Mouse (Mus musculus): ENCODE results near the gene Rhox10. TPM values are rescaled to one million over a fixed set of nuclear protein-coding genes. Genes with fewer than 3 reads are reported as not detected.
"Not testable (repeated sequence)": the region's sequence is repeated elsewhere in the genome, so short reads cannot be mapped to it uniquely, and the experiment has no call there.

Rhox10 gene
- not detected for total RNA-seq (2021)
- long read RNA-seq, result 0 reads

GRCm38 (mm10) chrX:38066175-38066574, at the start of gene Rhox10:
Gene Rhox10, plus strand, starts transcription at chrX:38066475.
- no peak for DNase-seq (ENCODE audit: low spot score in 2 of 2)

- DNase-seq (ENCODE audit: low spot score in 2 of 2), result not testable (repeated sequence)
Measured at GRCm38 (mm10) chrX:38018597-38018996, 47.7 kb upstream of the Rhox10 start, which contains the start of gene Btg1-ps1. Gene Btg1-ps1, minus strand, starts transcription at chrX:38018815.

GRCm38 (mm10) chrX:38033841-38034240, 32.4 kb upstream of the Rhox10 start:
- DNase-seq (ENCODE audit: low spot score in 2 of 2), result no peak

- DNase-seq (ENCODE audit: low spot score in 2 of 2), result no peak
Measured at GRCm38 (mm10) chrX:38039666-38040065, 26.6 kb upstream of the Rhox10 start.

GRCm38 (mm10) chrX:38043014-38043413, 23.3 kb upstream of the Rhox10 start, which contains the start of gene Btg1-ps2:
Gene Btg1-ps2, minus strand, starts transcription at chrX:38043114.
- not testable (repeated sequence) for DNase-seq (ENCODE audit: low spot score in 2 of 2)

- no peak for DNase-seq (ENCODE audit: low spot score in 2 of 2)
Measured at GRCm38 (mm10) chrX:38061544-38061943, 4.7 kb upstream of the Rhox10 start.

- DNase-seq (ENCODE audit: low spot score in 2 of 2), result peak; percentile 40 to 60
Measured at GRCm38 (mm10) chrX:38084226-38084625, 18.0 kb downstream of the Rhox10 start.

- no peak for DNase-seq (ENCODE audit: low spot score in 2 of 2)
Measured at GRCm38 (mm10) chrX:38085041-38085440, 18.8 kb downstream of the Rhox10 start, which contains the start of gene Rhox11. Gene Rhox11, minus strand, starts transcription at chrX:38085141.

GRCm38 (mm10) chrX:38110807-38111206, 44.5 kb downstream of the Rhox10 start, which contains the start of gene Rhox12:
Gene Rhox12, minus strand, starts transcription at chrX:38110907.
- no peak for DNase-seq (ENCODE audit: low spot score in 2 of 2)

GRCm38 (mm10) chrX:38120982-38121381, 54.7 kb downstream of the Rhox10 start, which contains the start of gene Rhox13:
Gene Rhox13, plus strand, starts transcription at chrX:38121219.
- no peak for DNase-seq (ENCODE audit: low spot score in 2 of 2)

Other genes with a start within 250 kb of the Rhox10 start
- not detected for gene Rhox6, start 239.6 kb upstream of the Rhox10 start, total RNA-seq (2021)
- gene Rhox7a, start 234.8 kb upstream of the Rhox10 start, total RNA-seq (2021), result not detected
- gene Rhox8, start 187.5 kb upstream of the Rhox10 start, total RNA-seq (2021), result not detected
- gene Rhox7b, start 169.2 kb upstream of the Rhox10 start, total RNA-seq (2021), result not detected
- not detected for gene Rhox9, start 164.7 kb upstream of the Rhox10 start, total RNA-seq (2021)
- not detected for gene Btg1-ps1, start 47.7 kb upstream of the Rhox10 start, total RNA-seq (2021)
- not detected for gene Btg1-ps2, start 23.4 kb upstream of the Rhox10 start, total RNA-seq (2021)
- not detected for gene Rhox11, start 18.7 kb downstream of the Rhox10 start, total RNA-seq (2021)
- not detected for gene Rhox12, start 44.4 kb downstream of the Rhox10 start, total RNA-seq (2021)
- not detected for gene Rhox13, start 54.7 kb downstream of the Rhox10 start, total RNA-seq (2021)
- 10 to 100 TPM; 22.4 to 23.5 TPM for gene Zbtb33, start 123.3 kb downstream of the Rhox10 start, total RNA-seq (2021)
- 10 to 100 TPM; 12.8 to 19.6 TPM for gene Tmem255a, start 186.0 kb downstream of the Rhox10 start, total RNA-seq (2021)
- not detected for gene Atp1b4, start 249.7 kb downstream of the Rhox10 start, total RNA-seq (2021)